Mouse (Mus musculus) kidney, adult 2 months (tissue): ENCODE results near the gene Car11. TPM values are rescaled to one million over a fixed set of nuclear protein-coding genes. Genes with fewer than 3 reads are reported as not detected.
A peak's percentile ranks its signal among the peaks of the same experiment; 100 is the strongest.

Source experiments
- DNase-seq: peaks from one replicate; pipeline ENCODE4 v3.0.0; 2021
- H3K27ac ChIP-seq: fragments of 200-500 bp; 2 replicates; pipeline ENCODE4 v1.5.1; 2012; ENCODE audit warnings: low read depth, low read length, control low read depth, inconsistent platforms; ENCODE audit not compliant: insufficient read depth
- H3K27me3 ChIP-seq: fragments of 200-500 bp; replicated peaks from 2 replicates; pipeline ENCODE4 v1.6.1; 2012; ENCODE audit warnings: mild to moderate bottlenecking, moderate library complexity, low read length, inconsistent platforms; ENCODE audit not compliant: control insufficient read depth, insufficient read depth
- H3K36me3 ChIP-seq: fragments of 200-500 bp; 2 replicates; pipeline ENCODE4 v1.6.1; 2012; ENCODE audit warnings: mild to moderate bottlenecking, moderate library complexity, low read length, inconsistent platforms; ENCODE audit not compliant: control insufficient read depth, insufficient read depth
- H3K4me1 ChIP-seq: fragments of 200-500 bp; 2 replicates; pipeline ENCODE4 v1.6.1; 2011; ENCODE audit warnings: low read length; ENCODE audit not compliant: control insufficient read depth, insufficient read depth
- H3K4me3 ChIP-seq: fragments of 200-500 bp; 2 replicates; pipeline ENCODE4 v1.5.1; 2011; ENCODE audit warnings: mild to moderate bottlenecking, low read depth, low read length, control low read depth; ENCODE audit not compliant: insufficient read depth
- CTCF ChIP-seq: fragments of 200-500 bp; conservative IDR thresholded peaks from 2 replicates; pipeline ENCODE4 v1.5.1; 2011; ENCODE audit warnings: low read depth, mild to moderate bottlenecking, control low read depth, low read length, moderate library complexity, mixed read lengths; ENCODE audit not compliant: insufficient read depth, insufficient read length
- POLR2A ChIP-seq: fragments of 200-500 bp; IDR thresholded peaks from one replicate; pipeline ENCODE4 v1.6.1; 2011; ENCODE audit warnings: low read depth, low read length, control low read depth
- WGBS: fragments of 180-500 bp; shearing (Covaris S2); methylation state at CpG from one replicate; pipeline ENCODE4 v1.1.7; 2018; 5-methylcytosine and 5-hydroxymethylcytosine counted together
- polyA plus RNA-seq: library from polyadenylated mRNA; depleted of rRNA; stranded (reverse); fragments of >200 nt; gene quantifications from 2 replicates; pipeline ENCODE4 v1.2.3, GENCODE M21; 2012

Gene Car11
- polyA plus RNA-seq, 1 experiment, result 8.1 TPM

DNA sequence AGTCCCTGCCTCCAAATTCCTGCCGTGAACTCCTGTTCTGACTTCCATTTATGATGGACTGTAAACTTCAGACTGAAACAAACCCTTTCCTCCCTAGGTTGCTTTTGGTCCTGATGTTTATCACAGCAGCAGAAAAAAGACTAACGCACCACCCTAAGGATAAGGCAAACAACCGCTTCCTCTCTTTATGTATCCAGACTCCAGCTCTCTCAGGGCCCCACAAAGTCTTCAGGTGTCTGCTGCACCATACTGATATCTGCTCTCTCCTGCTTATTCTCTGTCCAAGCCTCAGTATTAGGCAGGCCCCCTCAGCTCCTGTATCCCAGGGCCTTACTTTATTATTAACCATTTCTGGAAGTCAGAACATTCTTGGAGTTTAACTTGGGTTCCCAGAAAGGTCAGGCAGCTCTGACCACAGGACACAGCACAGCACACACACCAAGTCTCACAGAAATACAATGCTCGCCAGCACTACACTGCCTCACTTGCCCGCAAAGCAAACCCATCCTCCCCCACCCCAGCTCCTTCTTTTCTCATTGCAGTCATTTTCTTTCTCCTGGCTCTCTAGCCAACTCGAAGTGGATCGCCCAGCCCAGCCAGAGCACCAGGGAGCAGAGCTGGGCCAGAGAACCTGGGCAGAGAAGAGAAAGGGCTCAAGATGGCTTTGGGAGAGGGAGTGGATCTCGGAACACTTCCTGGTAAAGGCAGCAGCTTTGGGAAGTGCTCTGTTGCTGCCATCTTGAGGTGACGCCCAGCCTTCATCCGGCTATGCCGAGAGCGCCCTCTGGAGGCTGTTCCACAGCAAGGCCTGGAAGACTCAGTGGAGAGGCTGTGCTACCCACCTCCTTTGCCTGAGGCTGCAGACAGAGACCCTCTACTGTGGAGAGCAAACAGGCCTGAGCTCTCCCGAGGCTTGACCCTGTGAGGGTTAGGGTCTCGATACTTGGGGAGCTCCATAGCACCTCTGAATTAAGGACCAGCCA, 17.2 kb upstream of the Car11 start:
- peak; percentile 89 for DNase-seq
- Histone ChIP-seq H3K27me3 (no peaks in the 10 kb centered on the region), H3K36me3 (no peaks in the 10 kb centered on the region), H3K27ac (peak overlapping the region; percentile 24; the same call in 1 of the 2 replicates), H3K4me3 (no peak overlapping the region), H3K4me1 (peaks cover 9% of the 10 kb centered on the region)
- 31% methylated on average over 14 of the region's 14 CpGs for WGBS
- TF ChIP-seq CTCF (peak; percentile 98; the same call in 1 of the 2 replicates), POLR2A (no peak)

- no peaks in the 10 kb centered on the region for H3K36me3 ChIP-seq
- H3K27ac ChIP-seq, result no peak within 1 kb of the TSS
- no peak for DNase-seq
- H3K4me3 ChIP-seq, result no peak within 1 kb of the TSS
- peaks cover 8% of the 10 kb centered on the region for H3K4me1 ChIP-seq
- WGBS, result 83% methylated on average over 7 of the region's 7 CpGs
- no peaks in the 10 kb centered on the region for H3K27me3 ChIP-seq
- TF ChIP-seq POLR2A (no peak), CTCF (no peak)
Observed at GRCm38 (mm10) chr7:45683396-45684050, 16.1 kb upstream of the Car11 start, which contains the start of gene Ntn5. Ntn5 (plus strand) TSS chr7:45684022.

GRCm38 (mm10) chr7:45685811-45686210, 13.8 kb upstream of the Car11 start:
- WGBS, result 70% methylated on average over 10 of the region's 10 CpGs
- TF ChIP-seq POLR2A, result no peak
- TF ChIP-seq CTCF, result no peak

GRCm38 (mm10) chr7:45686841-45687240, 12.8 kb upstream of the Car11 start:
- DNase-seq, result peak; percentile 48
- Histone ChIP-seq H3K4me3 (no peak overlapping the region), H3K36me3 (no peaks in the 10 kb centered on the region), H3K4me1 (peaks cover 4% of the 10 kb centered on the region; the same call in 1 of the 2 replicates), H3K27ac (no peak overlapping the region), H3K27me3 (no peaks in the 10 kb centered on the region)
- TF ChIP-seq POLR2A (no peak), CTCF (no peak)
- 65% methylated on average over 3 of the region's 3 CpGs for WGBS

More at GRCm38 (mm10) chr7:45685811-45686210, 13.8 kb upstream of the Car11 start:
- no peak for DNase-seq
- no peak overlapping the region for H3K4me3 ChIP-seq
- H3K27me3 ChIP-seq, result no peaks in the 10 kb centered on the region
- H3K36me3 ChIP-seq, result no peaks in the 10 kb centered on the region
- H3K27ac ChIP-seq, result no peak overlapping the region
- H3K4me1 ChIP-seq, result peaks cover 4% of the 10 kb centered on the region; the same call in 1 of the 2 replicates

- no peak for TF ChIP-seq CTCF
- TF ChIP-seq POLR2A, result no peak
- H3K4me3 ChIP-seq, result no peak overlapping the region
- H3K4me1 ChIP-seq, result no peaks in the 10 kb centered on the region
- H3K27ac ChIP-seq, result no peak overlapping the region
- no peaks in the 10 kb centered on the region for H3K27me3 ChIP-seq
- H3K36me3 ChIP-seq, result no peaks in the 10 kb centered on the region
- whole genome bisulfite sequencing, result 68% methylated on average over 6 of the region's 6 CpGs
- DNase-seq, result no peak
Observed at GRCm38 (mm10) chr7:45689099-45689498, 10.5 kb upstream of the Car11 start.

DNA sequence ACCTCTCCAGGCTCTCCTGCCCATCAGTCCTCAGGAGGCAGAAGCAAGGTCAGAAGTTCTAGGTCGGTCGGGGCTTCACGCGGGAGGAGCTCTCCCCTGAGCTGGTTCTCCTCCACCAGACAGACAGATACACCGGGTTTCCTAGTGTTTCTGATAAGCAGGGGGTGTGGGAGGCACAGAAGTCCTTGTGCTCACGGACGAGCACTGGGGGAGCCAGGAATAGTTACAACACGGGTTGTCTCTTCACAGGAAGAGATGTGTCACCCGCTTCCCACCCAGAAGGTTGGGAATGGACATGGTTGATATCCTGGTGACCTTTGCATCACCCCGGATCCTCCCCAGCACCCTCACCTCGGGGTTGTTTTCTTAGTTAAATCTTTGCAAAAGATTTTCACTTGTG, 9.8 kb upstream of the Car11 start:
- no peak overlapping the region for H3K4me3 ChIP-seq
- no peaks in the 10 kb centered on the region for H3K36me3 ChIP-seq
- DNase-seq, result peak; percentile 26
- TF ChIP-seq POLR2A (no peak), CTCF (no peak)
- H3K27me3 ChIP-seq, result no peaks in the 10 kb centered on the region
- no peaks in the 10 kb centered on the region for H3K4me1 ChIP-seq
- WGBS, result 44% methylated on average over 11 of the region's 11 CpGs
- peak overlapping the region; percentile 51 for H3K27ac ChIP-seq

GRCm38 (mm10) chr7:45692364-45692763, 7.3 kb upstream of the Car11 start:
- no peak for TF ChIP-seq CTCF
- no peak for TF ChIP-seq POLR2A
- 82% methylated on average over 2 of the region's 2 CpGs for WGBS
- Histone ChIP-seq H3K36me3 (no peaks in the 10 kb centered on the region), H3K4me3 (no peak overlapping the region), H3K4me1 (no peaks in the 10 kb centered on the region), H3K27ac (no peak overlapping the region), H3K27me3 (no peaks in the 10 kb centered on the region)
- DNase-seq, result no peak
